ENCODE assay signal across 16 mouse cellular contexts in the genomic region with DNA sequence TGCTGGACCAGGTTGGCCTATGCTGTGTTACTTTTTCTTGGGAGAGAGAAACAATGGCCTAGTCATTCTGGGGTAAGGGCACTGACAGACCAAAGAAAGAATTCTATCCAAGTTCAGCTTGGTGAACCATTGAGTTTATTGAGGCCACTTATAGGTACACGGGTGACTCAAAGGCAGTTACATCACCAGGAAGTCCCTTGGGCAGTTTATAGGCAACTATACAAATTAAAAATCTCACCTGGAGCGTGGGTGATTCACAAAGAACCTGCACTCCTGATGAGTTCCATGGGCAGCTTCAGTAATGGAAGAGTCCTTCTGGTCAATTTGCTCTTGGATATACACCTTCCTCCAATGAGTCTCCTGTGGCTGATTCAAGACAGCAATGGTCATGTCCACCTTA.
"Had no signal": no experiment of that assay in that cellular context is flagged by ENCODE, and none has a peak within 500 bp of the region (broad histone marks: within the 10 kb centered on the region; RNA-seq: fewer than 3 reads in every experiment).

No protein-coding gene starts in this region.

- H3K9me3 ChIP-seq: kidney, embryonic 15.5 days; limb, embryonic 15.5 days; midbrain, embryonic 10.5 days; neural tube, embryonic 13.5 days had no signal

- H3K27ac ChIP-seq: left cerebral cortex, adult 2 months; limb, embryonic 15.5 days; liver, embryonic 14.5 days; midbrain, embryonic 10.5 days had no signal

- H3K36me3 ChIP-seq: kidney, embryonic 15.5 days; limb, embryonic 15.5 days; midbrain, embryonic 10.5 days; neural tube, embryonic 13.5 days had no signal

- H3K27me3 ChIP-seq: kidney, embryonic 15.5 days; limb, embryonic 15.5 days; neural tube, embryonic 13.5 days had no signal

- DNase-seq: kidney, adult 2 months; kidney, postnatal 14 days; lung, embryonic 14.5 days; lung, postnatal 10 days; lung, postnatal 4 days; midbrain, embryonic 14.5 days; retina, postnatal 1 day; right cerebral cortex, postnatal 4 days; thymus, postnatal 4 days had no signal

- H3K4me3 ChIP-seq: kidney, embryonic 15.5 days; left cerebral cortex, adult 2 months; limb, embryonic 15.5 days had no signal

- H3K9ac ChIP-seq: kidney, embryonic 15.5 days; limb, embryonic 15.5 days; liver, embryonic 14.5 days; lung, embryonic 14.5 days; neural tube, embryonic 13.5 days had no signal

- ATAC-seq: inflammation-experienced regulatory T-cells, adult 6 months had no signal
